Mouse (Mus musculus) midbrain, embryonic 15.5 days (tissue): ENCODE measurements at regions not wholly inside any gene's neighbourhood (a gene's known extent, or its start where the extent isn't known, plus 50 kb on each side); places are given as distances from the start of the nearest gene placed in this dataset.

ENCODE experiments used
- ATAC-seq: fragments of 200-750 bp; cut with Nextera tagmentation; replicated peaks from 2 replicates; pipeline ENCODE4 v1.8.0; 2017; ENCODE audit warnings: moderate TSS enrichment
- H3K27ac ChIP-seq: fragments of 300-500 bp; sonication (generic); 2 replicates; pipeline ENCODE4 v1.5.1; 2015; ENCODE audit warnings: mild to moderate bottlenecking, inconsistent platforms
- H3K27me3 ChIP-seq: fragments of 300-500 bp; sonication (generic); replicated peaks from 2 replicates; pipeline ENCODE4 v1.6.1; 2015; ENCODE audit warnings: inconsistent platforms
- H3K36me3 ChIP-seq: fragments of 300-500 bp; sonication (generic); replicated peaks from 2 replicates; pipeline ENCODE4 v1.6.1; 2015; ENCODE audit warnings: inconsistent platforms
- H3K4me1 ChIP-seq: fragments of 300-500 bp; sonication (generic); 2 replicates; pipeline ENCODE4 v1.6.1; 2015; ENCODE audit warnings: inconsistent platforms
- H3K4me2 ChIP-seq: fragments of 300-500 bp; sonication (generic); 2 replicates; pipeline ENCODE4 v1.6.1; 2015; ENCODE audit warnings: inconsistent platforms, mild to moderate bottlenecking, moderate library complexity
- H3K4me3 ChIP-seq: fragments of 300-500 bp; sonication (generic); 2 replicates; pipeline ENCODE4 v1.5.1; 2015; ENCODE audit warnings: mild to moderate bottlenecking, inconsistent platforms
- H3K9ac ChIP-seq: fragments of 300-500 bp; sonication (generic); 2 replicates; pipeline ENCODE4 v1.6.1; 2015; ENCODE audit warnings: mild to moderate bottlenecking, inconsistent platforms
- H3K9me3 ChIP-seq: fragments of 300-500 bp; sonication (generic); 2 replicates; pipeline ENCODE4 v1.6.1; 2016; ENCODE audit warnings: inconsistent platforms
- WGBS: fragments of 180-500 bp; shearing (Covaris S2); methylation state at CpG from one replicate; pipeline ENCODE4 v1.1.7; 2015; ENCODE audit warnings: mixed read lengths; 5-methylcytosine and 5-hydroxymethylcytosine counted together

- Histone ChIP-seq H3K36me3 (no peaks in the 10 kb centered on the region), H3K27me3 (no peaks in the 10 kb centered on the region), H3K4me1 (no peaks in the 10 kb centered on the region), H3K9me3 (no peaks in the 10 kb centered on the region), H3K9ac (no peak overlapping the region), H3K4me3 (no peak overlapping the region), H3K4me2 (no peak overlapping the region), H3K27ac (no peak overlapping the region)
- ATAC-seq: no peak
- 69% methylated on average over 2 of the region's 2 CpGs for WGBS
Measured at GRCm38 (mm10) chr9:32968446-32968845, 332.4 kb downstream of the Ets1 start.

GRCm38 (mm10) chr9:32971421-32971820 is 335.4 kb downstream of the Ets1 start:
- H3K4me3 ChIP-seq: no peak overlapping the region
- no peaks in the 10 kb centered on the region for H3K4me1 ChIP-seq
- H3K9ac ChIP-seq: no peak overlapping the region
- H3K9me3 ChIP-seq: no peaks in the 10 kb centered on the region
- no peaks in the 10 kb centered on the region for H3K36me3 ChIP-seq
- whole genome bisulfite sequencing: 83% methylated on average over 5 of the region's 5 CpGs
- H3K4me2 ChIP-seq: no peak overlapping the region
- H3K27me3 ChIP-seq: no peaks in the 10 kb centered on the region
- no peak overlapping the region for H3K27ac ChIP-seq
- ATAC-seq: no peak

GRCm38 (mm10) chr9:32971926-32972325 is 335.9 kb downstream of the Ets1 start:
- Histone ChIP-seq H3K9me3 (no peaks in the 10 kb centered on the region), H3K4me1 (no peaks in the 10 kb centered on the region), H3K27me3 (no peaks in the 10 kb centered on the region), H3K9ac (no peak overlapping the region), H3K4me3 (no peak overlapping the region), H3K27ac (no peak overlapping the region), H3K4me2 (no peak overlapping the region), H3K36me3 (no peaks in the 10 kb centered on the region)
- no peak; the same call in 1 of the 2 replicates for ATAC-seq
- WGBS: 79% methylated on average over 7 of the region's 7 CpGs

GRCm38 (mm10) chr9:32972431-32973052 is 336.5 kb downstream of the Ets1 start:
- H3K4me1 ChIP-seq: no peaks in the 10 kb centered on the region
- H3K27me3 ChIP-seq: no peaks in the 10 kb centered on the region
- no peak overlapping the region for H3K4me2 ChIP-seq
- no peak overlapping the region for H3K27ac ChIP-seq
- 85% methylated on average over 7 of the region's 7 CpGs for WGBS
- no peak for ATAC-seq
- H3K4me3 ChIP-seq: no peak overlapping the region
- H3K9me3 ChIP-seq: no peaks in the 10 kb centered on the region
- no peak overlapping the region for H3K9ac ChIP-seq
- no peaks in the 10 kb centered on the region for H3K36me3 ChIP-seq

- Histone ChIP-seq H3K9me3 (no peaks in the 10 kb centered on the region), H3K4me2 (no peak overlapping the region), H3K4me3 (no peak overlapping the region), H3K36me3 (no peaks in the 10 kb centered on the region), H3K27me3 (no peaks in the 10 kb centered on the region), H3K27ac (no peak overlapping the region), H3K9ac (no peak overlapping the region), H3K4me1 (no peaks in the 10 kb centered on the region)
- WGBS: 90% methylated on average over 7 of the region's 7 CpGs
- ATAC-seq: no peak
Measured at GRCm38 (mm10) chr9:32977732-32978131, 341.7 kb downstream of the Ets1 start.

- Histone ChIP-seq H3K9ac (no peak overlapping the region), H3K4me1 (no peaks in the 10 kb centered on the region), H3K4me2 (no peak overlapping the region), H3K9me3 (no peaks in the 10 kb centered on the region), H3K27me3 (no peaks in the 10 kb centered on the region), H3K27ac (no peak overlapping the region), H3K36me3 (no peaks in the 10 kb centered on the region), H3K4me3 (no peak overlapping the region)
- ATAC-seq: no peak
Measured at GRCm38 (mm10) chr9:32980846-32981245, 344.8 kb downstream of the Ets1 start.

- no peaks in the 10 kb centered on the region for H3K9me3 ChIP-seq
- H3K4me1 ChIP-seq: no peaks in the 10 kb centered on the region
- no peak overlapping the region for H3K4me3 ChIP-seq
- no peaks in the 10 kb centered on the region for H3K27me3 ChIP-seq
- H3K36me3 ChIP-seq: no peaks in the 10 kb centered on the region
- no peak overlapping the region for H3K27ac ChIP-seq
- no peak overlapping the region for H3K4me2 ChIP-seq
- no peak for ATAC-seq
- 74% methylated on average over 2 of the region's 2 CpGs for WGBS
- no peak overlapping the region for H3K9ac ChIP-seq
Measured at GRCm38 (mm10) chr9:32983182-32983581, 347.2 kb downstream of the Ets1 start.

GRCm38 (mm10) chr9:32986836-32987673 is 351.0 kb downstream of the Ets1 start:
- Histone ChIP-seq H3K36me3 (no peaks in the 10 kb centered on the region), H3K9me3 (no peaks in the 10 kb centered on the region), H3K4me2 (no peak overlapping the region), H3K4me3 (no peak overlapping the region), H3K4me1 (no peaks in the 10 kb centered on the region), H3K9ac (no peak overlapping the region), H3K27me3 (no peaks in the 10 kb centered on the region), H3K27ac (no peak overlapping the region)
- ATAC-seq: no peak
- 71% methylated on average over 9 of the region's 9 CpGs for WGBS

- ATAC-seq: no peak
- WGBS: 94% methylated on average over 1 of the region's 1 CpGs
- H3K27me3 ChIP-seq: no peaks in the 10 kb centered on the region
Measured at GRCm38 (mm10) chr9:32989006-32989405, 353.0 kb downstream of the Ets1 start.

GRCm38 (mm10) chr9:32998323-32998722 is 362.3 kb downstream of the Ets1 start:
- WGBS: 82% methylated on average over 1 of the region's 1 CpGs
- H3K27ac ChIP-seq: no peak overlapping the region
- no peak overlapping the region for H3K9ac ChIP-seq
- no peak overlapping the region for H3K4me2 ChIP-seq
- no peaks in the 10 kb centered on the region for H3K36me3 ChIP-seq
- no peak overlapping the region for H3K4me3 ChIP-seq
- no peak for ATAC-seq
- H3K9me3 ChIP-seq: 0 out of 2 replicates have a peak, but pooled peaks cover 3% of the 10 kb centered on the region
- H3K27me3 ChIP-seq: no peaks in the 10 kb centered on the region
- H3K4me1 ChIP-seq: no peaks in the 10 kb centered on the region

More at GRCm38 (mm10) chr9:32989006-32989405, 353.0 kb downstream of the Ets1 start:
- no peaks in the 10 kb centered on the region for H3K36me3 ChIP-seq
- no peak overlapping the region for H3K27ac ChIP-seq
- H3K4me1 ChIP-seq: no peaks in the 10 kb centered on the region
- H3K9ac ChIP-seq: no peak overlapping the region
- H3K9me3 ChIP-seq: no peaks in the 10 kb centered on the region
- H3K4me3 ChIP-seq: no peak overlapping the region
- H3K4me2 ChIP-seq: no peak overlapping the region

GRCm38 (mm10) chr9:33000691-33001164 is 364.7 kb downstream of the Ets1 start:
- WGBS: 55% methylated on average over 7 of the region's 7 CpGs
- ATAC-seq: no peak

GRCm38 (mm10) chr9:33001165-33001949 is 365.3 kb downstream of the Ets1 start:
- 0 out of 2 replicates have a peak, but pooled peaks cover 3% of the 10 kb centered on the region for H3K9me3 ChIP-seq
- no peaks in the 10 kb centered on the region for H3K27me3 ChIP-seq
- H3K27ac ChIP-seq: no peak overlapping the region
- no peak overlapping the region for H3K9ac ChIP-seq
- 72% methylated on average over 9 of the region's 9 CpGs for WGBS
- H3K36me3 ChIP-seq: no peaks in the 10 kb centered on the region
- ATAC-seq: no peak
- H3K4me2 ChIP-seq: no peak overlapping the region
- H3K4me3 ChIP-seq: no peak overlapping the region
- no peaks in the 10 kb centered on the region for H3K4me1 ChIP-seq

More at GRCm38 (mm10) chr9:33000691-33001164, 364.7 kb downstream of the Ets1 start:
- H3K27me3 ChIP-seq: no peaks in the 10 kb centered on the region
- H3K9ac ChIP-seq: no peak overlapping the region
- H3K9me3 ChIP-seq: 0 out of 2 replicates have a peak, but pooled peaks cover 3% of the 10 kb centered on the region
- H3K27ac ChIP-seq: no peak overlapping the region
- no peaks in the 10 kb centered on the region for H3K4me1 ChIP-seq
- no peak overlapping the region for H3K4me3 ChIP-seq
- no peaks in the 10 kb centered on the region for H3K36me3 ChIP-seq
- H3K4me2 ChIP-seq: no peak overlapping the region
